Mouse (Mus musculus) adrenal gland, postnatal 36 days (tissue): ENCODE results near the gene Isg15. TPM values are rescaled to one million over a fixed set of nuclear protein-coding genes. Genes with fewer than 3 reads are reported as not detected.
"Not testable (repeated sequence)": the region's sequence is repeated elsewhere in the genome, so short reads cannot be mapped to it uniquely, and the experiment has no call there.

Experiments used
- DNase-seq, 2 experiments: peaks; one replicate each; pipeline ENCODE4 v3.0.0; 2021; ENCODE audit warnings: mixed read lengths in 1 of 2
- microRNA-seq: library from miRNA; unstranded; fragments of <30 nt; microRNA quantifications from one replicate; pipeline ENCODE4 v1.2.0, GENCODE M21; 2021
- total RNA-seq, 2 experiments: library from RNA; stranded (reverse); gene quantifications; 2 replicates each; pipeline ENCODE4 v1.2.3; 2021

The Isg15 gene
- total RNA-seq, 2 experiments from 2014 or later, result 7.5 to 9.0 TPM

DNA sequence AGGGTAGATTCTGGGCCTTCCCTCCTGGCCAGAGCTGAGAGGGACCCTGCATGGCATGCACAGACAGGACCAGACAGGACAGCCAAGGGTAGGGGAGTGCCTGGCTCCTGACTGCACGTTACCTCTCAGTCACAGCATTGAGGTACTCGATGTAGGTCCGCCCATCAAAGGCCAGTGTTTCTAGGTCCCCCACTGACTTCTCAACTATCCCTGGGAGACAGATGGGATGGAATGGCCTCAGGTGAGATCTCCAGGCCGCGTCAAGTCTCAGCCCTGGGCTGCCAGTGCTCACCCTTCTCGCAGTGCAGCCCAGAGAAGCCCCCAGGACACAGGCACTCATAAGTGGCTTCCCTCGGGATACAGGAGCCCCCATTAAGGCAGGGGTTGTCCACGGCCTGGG, 32.0 kb downstream of the Isg15 start:
- no peak for DNase-seq

DNA sequence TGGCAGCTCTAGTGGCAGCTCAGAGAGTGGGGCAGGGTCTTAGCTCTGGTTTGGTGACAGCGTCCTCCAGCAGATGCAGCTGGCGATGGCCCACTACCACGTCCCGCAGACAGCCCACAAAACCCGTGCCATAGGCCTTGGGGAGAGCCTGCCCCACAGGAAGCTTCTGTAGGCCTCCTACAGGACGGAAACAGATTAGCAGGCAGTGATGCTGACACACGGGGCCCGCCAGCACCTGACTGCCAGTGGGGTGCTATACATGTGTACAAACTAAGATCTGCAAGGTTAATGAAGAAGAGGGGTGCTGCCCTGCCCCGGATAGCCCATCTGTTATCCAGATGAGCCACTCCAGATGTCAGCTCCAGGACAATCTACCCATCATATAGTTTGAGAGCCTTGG, 34.1 kb downstream of the Isg15 start:
- no peak for DNase-seq

GRCm38 (mm10) chr4:156154771-156155170, 45.8 kb downstream of the Isg15 start:
- DNase-seq, result no peak

DNA sequence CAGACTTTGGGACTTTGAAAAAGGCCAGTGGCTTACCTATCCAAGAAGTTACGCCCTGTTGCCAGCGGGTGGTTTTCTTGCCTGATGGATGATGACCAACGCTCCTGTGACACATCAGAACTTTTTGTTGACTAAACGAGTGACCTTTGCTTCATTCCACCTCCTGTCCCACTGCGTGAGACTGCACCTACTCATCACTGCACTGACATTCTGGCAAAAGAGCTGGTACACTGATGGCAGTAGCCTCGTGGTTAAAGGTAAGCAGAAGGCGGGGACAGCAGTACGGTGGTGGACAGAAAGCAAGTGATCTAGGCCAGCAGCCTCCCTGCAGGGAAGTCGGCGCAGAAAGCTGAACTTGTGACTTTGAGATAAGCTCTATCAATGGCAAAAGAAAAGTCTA, 49.7 kb downstream of the Isg15 start:
- DNase-seq, result not testable (repeated sequence)

Small RNA genes within 50 kb of the gene (microRNA-seq; reads per million reads assigned to microRNA genes)
- 1.5 reads per million for gene Mir7658

Other genes starting within 250 kb of the Isg15 start
- gene C1qtnf12, start 238.5 kb downstream of the Isg15 start, total RNA-seq, result 10 to 100 TPM; 43.5 to 89.3 TPM
- gene B3galt6, start 208.2 kb downstream of the Isg15 start, total RNA-seq, result 1 to 10 TPM; 7.6 to 8.0 TPM
- 100 to 1,000 TPM; 266 to 276 TPM for gene Sdf4, start 207.9 kb downstream of the Isg15 start, total RNA-seq
- under 1 TPM; 0.43 to 0.89 TPM for gene Tnfrsf4, start 187.0 kb downstream of the Isg15 start, total RNA-seq
- gene Tnfrsf18, start 174.7 kb downstream of the Isg15 start, total RNA-seq, result under 1 TPM in 1 of 2 experiments, not detected in 1; 0.40 TPM
- gene Ttll10, start 141.4 kb downstream of the Isg15 start, total RNA-seq, result under 1 TPM in 1 of 2 experiments, not detected in 1; 0.16 TPM
- gene 9430015G10Rik, start 90.8 kb downstream of the Isg15 start, total RNA-seq, result 10 to 100 TPM; 10.4 to 11.5 TPM
- under 1 TPM in 1 of 2 experiments, not detected in 1; 0.10 TPM for gene Rnf223, start 70.3 kb downstream of the Isg15 start, total RNA-seq
- 10 to 100 TPM; 33.2 to 49.6 TPM for gene Agrn, start 3.3 kb downstream of the Isg15 start, total RNA-seq
- 1 to 10 TPM; 3.5 to 6.0 TPM for gene AW011738, start 2.5 kb upstream of the Isg15 start, total RNA-seq
- 1 to 10 TPM; 1.8 to 2.9 TPM for gene Perm1, start 15.1 kb upstream of the Isg15 start, total RNA-seq
- gene Plekhn1, start 34.0 kb upstream of the Isg15 start, total RNA-seq, result 10 to 100 TPM; 21.5 to 23.0 TPM
- 10 to 100 TPM; 41.3 to 45.7 TPM for gene Noc2l, start 35.2 kb upstream of the Isg15 start, total RNA-seq
- 1 to 10 TPM; 1.2 to 2.3 TPM for gene Samd11, start 54.8 kb upstream of the Isg15 start, total RNA-seq
- gene Vmn2r-ps159, start 130.3 kb upstream of the Isg15 start, total RNA-seq, result not detected